Mouse (Mus musculus): ENCODE data around the gene Ubl4a.

- TF ChIP-seq CTCF (IDR thresholded peaks at IDR 0.05; ENCODE audit: insufficient read depth, low read length) (no peak), POLR2A (IDR thresholded peaks at IDR 0.05; ENCODE audit: borderline replicate concordance, extremely low read depth, low read depth, low read length) (no peak)
These were observed 11.4 kb upstream of the Ubl4a start for GRCm38 (mm10) chrX:74384451-74384850.
